Mouse (Mus musculus) retina, adult 2 months (tissue): Measurements from ENCODE around the gene Prr7.
"Not testable (repeated sequence)": the region's sequence is repeated elsewhere in the genome, so short reads cannot be mapped to it uniquely, and the experiment has no call there.

Experiments used
- DNase-seq: peaks from one replicate; pipeline ENCODE4 v3.0.0-alpha.2; 2012; ENCODE audit warnings: low read depth, low spot score

Gene Prr7

GRCm38 (mm10) chr13:55464027-55464884, at the start of gene Prr7:
TSS of gene Prr7 (plus strand) at chr13:55464267.
- DNase-seq, result no peak

- no peak for DNase-seq
These were observed 49.2 kb upstream of the Prr7 start, which contains the start of gene Pfn3 for GRCm38 (mm10) chr13:55414743-55415380. TSS of gene Pfn3 (minus strand) at chr13:55415232.

GRCm38 (mm10) chr13:55418004-55418403, 46.1 kb upstream of the Prr7 start:
- peak; percentile 41 for DNase-seq

GRCm38 (mm10) chr13:55419142-55419541, 44.9 kb upstream of the Prr7 start:
- DNase-seq, result no peak

- no peak for DNase-seq
These were observed 43.8 kb upstream of the Prr7 start for GRCm38 (mm10) chr13:55420018-55420932.

GRCm38 (mm10) chr13:55420933-55421800, 42.9 kb upstream of the Prr7 start:
- no peak for DNase-seq

GRCm38 (mm10) chr13:55426613-55427012, 37.5 kb upstream of the Prr7 start, which contains the start of gene F12:
TSS of gene F12 (minus strand) at chr13:55426793.
- no peak for DNase-seq

GRCm38 (mm10) chr13:55429226-55429888, 34.7 kb upstream of the Prr7 start:
- DNase-seq, result no peak

- DNase-seq, result no peak
These were observed 33.5 kb upstream of the Prr7 start for GRCm38 (mm10) chr13:55430566-55430965.

- no peak for DNase-seq
These were observed 32.0 kb upstream of the Prr7 start for GRCm38 (mm10) chr13:55431889-55432685.

- not testable (repeated sequence) for DNase-seq
These were observed 26.9 kb upstream of the Prr7 start for GRCm38 (mm10) chr13:55437111-55437629.

- no peak for DNase-seq
These were observed 20.2 kb upstream of the Prr7 start for GRCm38 (mm10) chr13:55443799-55444285.

GRCm38 (mm10) chr13:55444286-55444936, 19.7 kb upstream of the Prr7 start:
- no peak for DNase-seq

GRCm38 (mm10) chr13:55444937-55445315, 19.1 kb upstream of the Prr7 start, which contains the start of gene Grk6:
TSS of gene Grk6 (plus strand) at chr13:55445072.
- DNase-seq, result peak; percentile 94

GRCm38 (mm10) chr13:55445361-55446091, 18.5 kb upstream of the Prr7 start:
- DNase-seq, result no peak

- no peak for DNase-seq
These were observed 17.5 kb upstream of the Prr7 start for GRCm38 (mm10) chr13:55446483-55447105.

- no peak for DNase-seq
These were observed 16.5 kb upstream of the Prr7 start for GRCm38 (mm10) chr13:55447543-55447943.
